Mouse (Mus musculus): Measurements from ENCODE around the gene Adgrv1. TPM values are rescaled to one million over a fixed set of nuclear protein-coding genes. Genes with fewer than 3 reads are reported as not detected.
"Not testable (repeated sequence)": the region's sequence is repeated elsewhere in the genome, so short reads cannot be mapped to it uniquely, and the experiment has no call there.

Adgrv1 gene
- total and polyA plus RNA-seq, 3 experiments = 0.17 to 0.44 (median 0.27) TPM

- in situ Hi-C loops (cut with MboI; ENCODE audit: low pct_ligation_motif_present, low pct_unique_long_range_greater_than_20kb, low sequenced_read_pairs) = no loop called here
- no peak for TF ChIP-seq CHD2 (IDR thresholded peaks at IDR 0.05; ENCODE audit: low read length)
- no peak for TF ChIP-seq BHLHE40 (IDR thresholded peaks at IDR 0.05; ENCODE audit: low read depth, low read length)
- no peak for TF ChIP-seq TBP (conservative IDR thresholded peaks at IDR 0.05; ENCODE audit: low read depth, low read length)
- no peak for TF ChIP-seq ZKSCAN1 (IDR thresholded peaks at IDR 0.05; ENCODE audit: borderline replicate concordance, low read depth, low read length)
- TF ChIP-seq ZNF384 (IDR thresholded peaks at IDR 0.05; ENCODE audit: low read depth, low read length) = no peak
- no peak for TF ChIP-seq MAFK (IDR thresholded peaks at IDR 0.05; ENCODE audit: insufficient replicate concordance, low read length)
- TF ChIP-seq PAX5 (IDR thresholded peaks at IDR 0.05; ENCODE audit: low read length) = no peak
- TF ChIP-seq RCOR1 (conservative IDR thresholded peaks at IDR 0.05; ENCODE audit: low read depth, low read length) = no peak
- TF ChIP-seq CTCF (conservative IDR thresholded peaks at IDR 0.05 in 1 of 2, IDR thresholded peaks at IDR 0.05 in 1 of 2; ENCODE audit: low read depth in 2 of 2, low read length in 2 of 2) = no peak
- TF ChIP-seq ZMIZ1 (IDR thresholded peaks at IDR 0.05; ENCODE audit: low read depth, low read length) = no peak
- no peak for TF ChIP-seq MAX (IDR thresholded peaks at IDR 0.05; ENCODE audit: low read length)
- no peak for TF ChIP-seq ZC3H11A (IDR thresholded peaks at IDR 0.05; ENCODE audit: low read depth, low read length)
- TF ChIP-seq MEF2A (IDR thresholded peaks at IDR 0.05; ENCODE audit: borderline replicate concordance, low read depth, low read length) = no peak
- no peak for TF ChIP-seq POLR2A (IDR thresholded peaks at IDR 0.05; ENCODE audit: low read depth, low read length)
- no peak for TF ChIP-seq NELFE (IDR thresholded peaks at IDR 0.05; ENCODE audit: low read depth, low read length)
- no peak for TF ChIP-seq MYC (IDR thresholded peaks at IDR 0.05; ENCODE audit: low read depth, low read length)
- no peak for TF ChIP-seq SIN3A (IDR thresholded peaks at IDR 0.05; ENCODE audit: low read length)
- TF ChIP-seq NRF1 (IDR thresholded peaks at IDR 0.05; ENCODE audit: low read depth, low read length) = no peak
- H3K9ac ChIP-seq (ENCODE audit: insufficient read depth, low read depth) = no peak overlapping the region
- H3K4me1 ChIP-seq (ENCODE audit: control insufficient read depth in 1 of 2, insufficient read depth in 2 of 2) = no peaks in the 10 kb centered on the region
- no peak for DNase-seq (ENCODE audit: extremely low read depth)
- no peak overlapping the region for H3K4me3 ChIP-seq (replicated peaks in 1 of 3; ENCODE audit: low read depth in 2 of 3, low read length in 2 of 3, poor library complexity in 1 of 3)
- no peaks in the 10 kb centered on the region for H3K36me3 ChIP-seq (replicated peaks in 1 of 2; ENCODE audit: control insufficient read depth in 1 of 2, insufficient read depth in 1 of 2, low read length in 1 of 2)
- dilution Hi-C loops (cut with MboI; ENCODE audit: extremely low pct_ligation_motif_present, extremely low pct_unique_long_range_greater_than_20kb, low sequenced_read_pairs) = no loop called here
- no peaks in the 10 kb centered on the region for H3K27me3 ChIP-seq (replicated peaks)
- H3K4me2 ChIP-seq (ENCODE audit: insufficient read depth, low read depth, poor library complexity, severe bottlenecking) = no peak overlapping the region
- no peak overlapping the region for H3K27ac ChIP-seq (ENCODE audit: insufficient read depth, low read depth)
- H3K79me2 ChIP-seq (replicated peaks; ENCODE audit: control insufficient read depth, extremely low read depth, insufficient read depth, poor library complexity, severe bottlenecking) = no peaks in the 10 kb centered on the region
- no peaks in the 10 kb centered on the region for H3K9me3 ChIP-seq (replicated peaks; ENCODE audit: low read length)
Measured at GRCm38 (mm10) chr13:81270396-81270795, 362.6 kb downstream of the Adgrv1 start.

GRCm38 (mm10) chr13:81269056-81269455 lies 363.9 kb downstream of the Adgrv1 start:
- in situ Hi-C loops (cut with MboI; ENCODE audit: low pct_ligation_motif_present, low pct_unique_long_range_greater_than_20kb, low sequenced_read_pairs) = no loop called here
- no peak for DNase-seq (ENCODE audit: extremely low read depth)
- no peaks in the 10 kb centered on the region for H3K79me2 ChIP-seq (replicated peaks; ENCODE audit: control insufficient read depth, extremely low read depth, insufficient read depth, poor library complexity, severe bottlenecking)
- no peak overlapping the region for H3K27ac ChIP-seq (ENCODE audit: insufficient read depth, low read depth)
- H3K36me3 ChIP-seq (replicated peaks in 1 of 2; ENCODE audit: control insufficient read depth in 1 of 2, insufficient read depth in 1 of 2, low read length in 1 of 2) = no peaks in the 10 kb centered on the region
- no peak for TF ChIP-seq USF1 (IDR thresholded peaks at IDR 0.05; ENCODE audit: low read depth, low read length)
- TF ChIP-seq UBTF (IDR thresholded peaks at IDR 0.05; ENCODE audit: low read depth, low read length) = no peak
- TF ChIP-seq E2F4 (IDR thresholded peaks at IDR 0.05; ENCODE audit: insufficient replicate concordance, low read depth, low read length) = no peak
- no peak for TF ChIP-seq CHD2 (IDR thresholded peaks at IDR 0.05; ENCODE audit: low read length)
- no peak for TF ChIP-seq MAZ (IDR thresholded peaks at IDR 0.05; ENCODE audit: low read depth, low read length)
- TF ChIP-seq POLR2A (IDR thresholded peaks at IDR 0.05; ENCODE audit: low read depth, low read length) = no peak
- TF ChIP-seq ZKSCAN1 (IDR thresholded peaks at IDR 0.05; ENCODE audit: borderline replicate concordance, low read depth, low read length) = no peak
- TF ChIP-seq SIN3A (IDR thresholded peaks at IDR 0.05; ENCODE audit: low read length) = no peak
- no peak for TF ChIP-seq TBP (conservative IDR thresholded peaks at IDR 0.05; ENCODE audit: low read depth, low read length)
- no peak for TF ChIP-seq PAX5 (IDR thresholded peaks at IDR 0.05; ENCODE audit: low read length)
- no peak for TF ChIP-seq MAFK (IDR thresholded peaks at IDR 0.05; ENCODE audit: insufficient replicate concordance, low read length)
- no peak for TF ChIP-seq SMC3 (IDR thresholded peaks at IDR 0.05; ENCODE audit: low read depth, low read length)
- no peak for TF ChIP-seq CTCF (conservative IDR thresholded peaks at IDR 0.05 in 1 of 2, IDR thresholded peaks at IDR 0.05 in 1 of 2; ENCODE audit: low read depth in 2 of 2, low read length in 2 of 2)
- no peak for TF ChIP-seq ZC3H11A (IDR thresholded peaks at IDR 0.05; ENCODE audit: low read depth, low read length)
- dilution Hi-C loops (cut with MboI; ENCODE audit: extremely low pct_ligation_motif_present, extremely low pct_unique_long_range_greater_than_20kb, low sequenced_read_pairs) = no loop called here
- 0 out of 2 replicates have a peak overlapping the region, but pooled peaks have one; percentile 3 for H3K4me2 ChIP-seq (ENCODE audit: insufficient read depth, low read depth, poor library complexity, severe bottlenecking)
- no peaks in the 10 kb centered on the region for H3K27me3 ChIP-seq (replicated peaks)
- H3K4me3 ChIP-seq (replicated peaks in 1 of 3; ENCODE audit: low read depth in 2 of 3, low read length in 2 of 3, poor library complexity in 1 of 3) = no peak overlapping the region
- H3K9me3 ChIP-seq (replicated peaks; ENCODE audit: low read length) = no peaks in the 10 kb centered on the region
- H3K9ac ChIP-seq (ENCODE audit: insufficient read depth, low read depth) = no peak overlapping the region
- no peaks in the 10 kb centered on the region for H3K4me1 ChIP-seq (ENCODE audit: control insufficient read depth in 1 of 2, insufficient read depth in 2 of 2)

DNA sequence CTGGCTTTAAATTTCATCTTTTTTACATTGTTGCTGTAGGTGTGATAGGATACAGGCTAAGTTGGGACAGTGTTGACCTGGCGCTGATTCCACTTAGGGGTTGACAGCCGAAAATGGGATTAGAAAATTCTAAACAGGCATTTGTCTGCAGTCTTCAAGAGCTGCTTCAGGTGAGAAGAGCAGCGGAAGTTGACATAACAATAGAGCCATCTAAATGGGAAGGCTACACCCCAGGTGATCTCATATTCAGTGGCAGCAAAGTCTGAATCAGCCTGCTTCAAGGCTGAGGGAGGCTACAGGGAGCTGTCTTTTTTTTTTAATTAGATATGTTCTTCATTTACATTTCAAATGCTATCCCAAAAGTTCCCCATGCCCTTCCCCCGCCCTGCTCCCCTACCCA lies 365.5 kb downstream of the Adgrv1 start:
- DNase-seq (ENCODE audit: extremely low read depth); in situ Hi-C loops (cut with MboI; ENCODE audit: low pct_ligation_motif_present, low pct_unique_long_range_greater_than_20kb, low sequenced_read_pairs); dilution Hi-C loops (cut with MboI; ENCODE audit: extremely low pct_ligation_motif_present, extremely low pct_unique_long_range_greater_than_20kb, low sequenced_read_pairs): not testable (repeated sequence)

More for the DNA sequence above, 365.5 kb downstream of the Adgrv1 start:
- not testable (repeated sequence) for H3K27me3 ChIP-seq (replicated peaks); H3K9me3 ChIP-seq (replicated peaks; ENCODE audit: low read length); H3K79me2 ChIP-seq (replicated peaks; ENCODE audit: control insufficient read depth, extremely low read depth, insufficient read depth, poor library complexity, severe bottlenecking); H3K4me1 ChIP-seq (ENCODE audit: control insufficient read depth in 1 of 2, insufficient read depth in 2 of 2); H3K27ac ChIP-seq (ENCODE audit: insufficient read depth, low read depth); H3K36me3 ChIP-seq (replicated peaks in 1 of 2; ENCODE audit: control insufficient read depth in 1 of 2, insufficient read depth in 1 of 2, low read length in 1 of 2); H3K4me3 ChIP-seq (replicated peaks in 1 of 3; ENCODE audit: low read depth in 2 of 3, low read length in 2 of 3, poor library complexity in 1 of 3); H3K9ac ChIP-seq (ENCODE audit: insufficient read depth, low read depth); H3K4me2 ChIP-seq (ENCODE audit: insufficient read depth, low read depth, poor library complexity, severe bottlenecking)

Measured in CH12.LX (cell line).